Mouse (Mus musculus) gastrocnemius, postnatal 14 days (tissue): ENCODE results near the gene Acyp1. TPM values are rescaled to one million over a fixed set of nuclear protein-coding genes. Genes with fewer than 3 reads are reported as not detected.
A peak's percentile ranks its signal among the peaks of the same experiment; 100 is the strongest.
"Not testable (repeated sequence)": the region's sequence is repeated elsewhere in the genome, so short reads cannot be mapped to it uniquely, and the experiment has no call there.

Experiments
- DNase-seq: peaks from one replicate; pipeline ENCODE4 v3.0.0; 2021; ENCODE audit warnings: mixed read lengths
- intact Hi-C: fragments of 180-260 bp; cut with DNase I; formaldehyde crosslinking; loops from one replicate; pipeline ENCODE4 v1.15.1; 2025; ENCODE audit warnings: low total_unique reads
- total RNA-seq, 2 experiments: library from RNA; stranded (reverse); gene quantifications; 2 replicates each; pipeline ENCODE4 v1.2.3; 2021

Gene Acyp1
- total RNA-seq, 2 experiments from 2014 or later = 26.2 to 27.3 TPM

DNA sequence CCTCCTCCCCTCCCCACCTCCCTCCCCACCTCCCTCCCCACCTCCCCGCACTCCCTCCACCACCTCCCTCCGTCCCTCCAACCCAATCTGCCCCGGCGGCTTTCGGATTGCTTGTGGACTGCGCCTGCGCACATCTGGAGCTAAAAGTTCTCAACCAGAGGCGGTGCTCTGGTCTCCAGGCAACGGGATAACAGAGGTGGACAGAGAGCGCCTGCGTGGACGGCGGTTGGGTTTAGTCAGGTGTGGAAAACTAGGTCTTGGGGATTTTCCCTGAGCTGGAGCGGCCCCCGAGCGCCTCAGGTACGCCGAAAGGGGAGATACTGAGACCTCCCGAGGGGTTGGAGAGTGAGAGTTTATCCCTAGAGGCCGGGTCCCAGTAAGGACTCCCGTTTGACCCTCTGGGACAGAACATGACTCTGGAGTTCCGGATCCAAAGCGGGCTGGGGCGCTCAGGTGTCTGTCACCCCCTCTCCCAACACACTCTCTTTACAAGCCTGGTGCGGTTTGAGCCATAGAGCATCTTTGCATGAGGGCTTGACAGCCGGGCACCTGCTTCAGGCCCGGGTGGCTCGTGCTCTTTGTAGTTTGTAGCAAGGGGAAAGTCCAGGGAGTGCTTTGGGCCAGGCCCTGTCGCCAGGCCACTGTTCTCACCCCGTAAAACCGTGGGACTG is 383 bp upstream of the Acyp1 start, which contains the start of gene Zc2hc1c:
Zc2hc1c (plus strand) TSS at position 106 of the 671 bp plus-strand sequence.
- DNase-seq = peak; percentile 91
- intact Hi-C loops = loop anchor here (5.0 kb wide), 1 partner anchor 116 kb away; no protein-coding TSS in a partner anchor

- no peak for DNase-seq
- intact Hi-C loops = loop anchor here (5.0 kb wide), 1 partner anchor 115 kb away; no protein-coding TSS in a partner anchor
Measured at GRCm38 (mm10) chr12:85286941-85287340, 1.3 kb downstream of the Acyp1 start.

DNA sequence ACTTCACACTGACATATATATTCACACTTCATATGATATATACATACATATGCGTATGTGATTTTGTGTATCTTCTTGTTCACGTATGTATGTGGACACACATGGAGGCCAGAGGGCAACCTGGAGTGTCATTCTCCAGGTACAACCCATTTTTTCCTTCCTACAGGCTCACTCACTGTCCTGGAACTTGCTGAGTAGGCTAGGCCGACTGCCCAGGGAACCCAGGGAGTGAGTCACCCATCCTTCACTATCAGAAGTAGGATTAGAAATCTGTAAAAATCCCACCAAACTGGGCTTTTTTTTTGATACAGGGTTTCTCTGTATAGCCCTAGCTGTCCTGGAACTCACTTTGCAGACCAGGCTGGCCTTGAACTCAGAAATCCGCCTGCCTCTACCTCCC is 3.2 kb downstream of the Acyp1 start:
- intact Hi-C loops = loop anchor here (5.0 kb wide), 1 partner anchor 113 kb away; no protein-coding TSS in a partner anchor
- no peak for DNase-seq

DNA sequence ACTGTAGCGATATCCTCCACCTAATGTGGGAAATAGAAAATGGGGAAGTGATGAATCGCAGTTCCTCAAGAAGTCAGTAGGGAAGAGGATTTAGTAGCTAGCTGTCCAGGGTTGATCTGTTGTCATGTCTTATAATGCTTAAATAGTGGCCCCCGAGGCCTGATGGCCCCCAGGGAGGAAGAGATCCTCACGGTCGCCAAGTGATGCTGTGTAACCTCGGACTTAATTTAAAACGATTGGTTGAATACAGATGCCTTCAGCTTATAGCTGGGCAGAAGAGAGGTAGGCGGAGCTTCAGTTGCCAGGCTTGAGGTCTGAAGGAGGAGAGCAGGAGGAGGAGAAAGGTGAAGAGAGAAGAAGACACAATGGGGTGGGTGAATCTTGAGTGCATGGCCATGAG is 3.9 kb downstream of the Acyp1 start:
- intact Hi-C loops = no loop called here

DNA sequence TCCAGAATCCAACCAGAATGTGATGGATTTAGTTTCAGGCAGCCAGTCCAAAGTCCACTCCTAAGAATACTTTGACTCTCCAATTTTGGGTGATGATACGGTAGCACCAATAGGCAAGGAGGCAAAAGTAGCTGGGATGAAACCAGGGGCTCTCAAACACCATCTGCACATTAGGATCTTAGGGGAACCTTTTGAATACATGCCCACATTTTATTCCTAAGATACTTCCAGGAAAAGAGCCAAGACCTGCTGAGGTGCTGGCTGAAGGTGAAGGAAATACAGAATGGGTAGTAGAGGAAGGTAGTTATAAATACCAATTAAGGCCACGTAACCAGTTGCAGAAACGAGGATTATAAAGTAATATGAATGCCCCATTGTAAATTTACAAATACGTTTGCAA is 6.5 kb downstream of the Acyp1 start:
- intact Hi-C loops, DNase-seq: not testable (repeated sequence)

More for the DNA sequence above, 3.9 kb downstream of the Acyp1 start:
- no peak for DNase-seq

DNA sequence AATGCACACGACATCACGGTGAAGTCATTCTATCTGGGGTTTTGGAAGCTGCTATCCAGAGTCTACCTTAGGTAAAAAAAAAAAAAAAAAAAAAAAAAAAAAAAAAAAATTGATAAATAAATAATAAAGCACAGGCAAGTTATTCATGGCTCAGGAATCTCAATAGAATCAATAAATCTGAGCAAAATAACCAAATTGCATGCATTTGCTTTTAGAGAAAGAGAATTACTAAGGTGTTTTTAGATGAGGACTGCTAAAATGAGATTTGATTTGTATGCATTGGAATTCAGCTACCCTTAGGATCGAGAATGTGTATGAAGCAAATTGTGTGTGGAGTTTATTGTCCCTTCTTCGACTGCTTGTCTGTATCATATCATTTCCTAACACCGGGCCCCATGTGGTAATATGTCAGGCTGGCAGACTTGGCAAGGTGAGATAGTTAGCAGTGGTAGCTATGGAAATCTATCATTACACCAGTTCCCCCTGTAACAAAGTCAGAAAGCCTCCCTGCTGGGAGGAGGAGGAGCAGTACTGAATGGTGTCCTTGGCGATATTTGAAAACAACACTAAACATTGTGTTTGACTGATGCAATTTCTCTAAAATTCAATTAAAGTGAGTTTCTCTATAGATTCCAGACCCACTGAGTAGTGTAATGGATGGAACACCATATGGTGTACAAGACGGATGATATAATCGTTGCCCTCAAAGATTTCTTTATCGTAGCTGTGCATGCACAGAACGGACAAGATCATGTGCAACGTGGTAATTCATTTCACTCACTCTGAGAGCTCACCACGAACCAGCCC is 7.2 kb downstream of the Acyp1 start:
- intact Hi-C loops = no loop called here

DNA sequence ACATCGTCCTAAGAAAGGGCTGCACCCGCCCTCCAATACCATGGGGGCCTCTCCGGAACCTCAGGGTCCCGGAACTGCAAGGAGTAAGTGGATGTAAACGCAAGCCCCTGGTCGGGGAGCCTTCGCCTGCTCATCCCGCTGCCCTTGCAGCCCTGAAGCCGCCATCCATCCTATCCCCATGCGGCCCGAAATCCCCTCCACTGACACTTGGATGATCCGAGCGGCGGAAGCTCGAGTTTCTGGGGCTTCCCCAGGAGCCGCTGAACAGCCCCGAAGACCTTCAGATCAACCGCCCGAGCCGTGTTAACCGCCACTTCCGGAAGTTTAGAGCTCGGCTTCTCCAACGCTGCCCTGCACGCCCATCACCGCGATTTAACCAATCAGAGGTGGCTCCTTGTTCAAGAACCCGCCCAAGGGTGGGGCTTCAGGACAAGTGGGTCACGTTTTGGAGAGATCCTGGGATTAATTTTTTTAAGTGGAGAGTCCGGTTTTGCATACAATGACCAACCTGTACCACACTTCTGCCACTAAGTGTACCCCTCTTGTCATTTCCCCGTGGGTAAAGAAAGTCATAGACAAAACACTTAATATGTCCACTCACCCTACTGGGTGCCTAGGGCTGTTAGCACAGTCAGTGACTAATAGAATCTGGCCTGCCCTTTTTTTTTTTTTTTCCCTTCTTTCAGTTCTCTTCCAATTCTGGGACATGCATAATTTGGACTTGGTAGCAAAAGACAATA is 8.0 kb downstream of the Acyp1 start:
- intact Hi-C loops = no loop called here
- DNase-seq = peak; percentile 93

More for the DNA sequence above, 7.2 kb downstream of the Acyp1 start:
- no peak for DNase-seq

- intact Hi-C loops = loop anchor here (5.0 kb wide), 1 partner anchor 47 kb away; no protein-coding TSS in a partner anchor
Measured at GRCm38 (mm10) chr12:85279396-85280080, 8.7 kb downstream of the Acyp1 start.

DNA sequence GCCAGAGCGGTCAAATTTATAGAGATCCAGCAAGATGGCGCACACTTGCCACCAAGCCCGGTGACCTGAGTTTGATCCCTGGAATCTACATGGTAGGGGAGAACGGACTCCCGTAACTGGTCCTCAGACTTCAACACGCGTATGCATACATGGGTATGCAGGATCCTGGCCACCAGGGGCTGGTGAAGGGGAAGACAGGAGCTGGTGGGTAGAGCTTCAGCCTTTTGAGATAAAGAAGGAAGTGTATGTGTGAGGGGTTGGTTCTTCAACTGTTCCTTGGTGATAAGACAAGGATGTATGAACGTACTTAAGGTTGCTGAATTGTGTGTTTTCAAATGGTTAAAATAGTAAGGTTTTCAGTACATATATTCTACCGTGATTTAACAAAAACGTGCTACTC is 9.3 kb downstream of the Acyp1 start:
- intact Hi-C loops = loop anchor here (5.0 kb wide), 1 partner anchor 47 kb away; no protein-coding TSS in a partner anchor
- no peak for DNase-seq

More at GRCm38 (mm10) chr12:85279396-85280080, 8.7 kb downstream of the Acyp1 start:
- no peak for DNase-seq

GRCm38 (mm10) chr12:85276273-85276672 is 12.0 kb downstream of the Acyp1 start:
- DNase-seq = no peak
- intact Hi-C loops = loop anchor here (5.0 kb wide), 1 partner anchor 44 kb away; no protein-coding TSS in a partner anchor

- no peak for DNase-seq
- intact Hi-C loops = no loop called here
Measured at GRCm38 (mm10) chr12:85273508-85273907, 14.7 kb downstream of the Acyp1 start.

GRCm38 (mm10) chr12:85271843-85272206 is 16.4 kb downstream of the Acyp1 start:
- intact Hi-C loops = no loop called here
- no peak for DNase-seq

DNA sequence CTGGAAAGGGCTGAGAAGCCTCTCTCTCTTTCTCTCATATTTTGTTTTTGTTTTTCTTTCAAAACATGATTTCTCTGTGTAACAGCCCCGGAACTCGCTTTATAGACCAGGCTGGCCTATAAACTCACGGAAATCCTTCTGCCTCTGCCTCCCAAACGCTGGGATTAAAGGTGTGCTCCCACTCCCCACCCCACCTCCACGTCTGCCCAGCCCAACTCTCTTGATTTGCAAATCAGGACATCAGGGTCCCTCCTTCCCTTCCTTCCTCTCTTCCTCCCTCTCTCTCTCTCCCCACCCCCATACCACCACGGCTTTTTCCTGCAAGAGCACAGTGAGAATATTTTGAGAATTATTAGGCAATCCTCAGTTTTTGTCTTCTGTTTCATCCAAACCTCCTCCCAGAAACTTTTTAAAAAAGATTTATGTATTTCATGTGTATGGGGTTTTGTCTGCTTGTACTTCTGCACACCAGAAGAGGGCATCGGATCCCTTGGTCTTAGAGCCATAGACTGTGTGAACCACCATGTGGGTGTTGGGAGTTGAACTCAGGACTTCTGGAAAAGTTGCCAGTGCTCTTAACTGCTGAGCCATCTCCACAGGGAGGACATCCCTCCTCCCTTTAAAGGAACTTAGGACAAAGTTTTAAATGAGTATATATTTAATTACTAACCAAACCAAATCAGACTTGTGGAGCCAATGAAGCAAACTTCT is 17.0 kb downstream of the Acyp1 start:
- no peak for DNase-seq
- intact Hi-C loops = no loop called here

- peak; percentile 74 for DNase-seq
- intact Hi-C loops = no loop called here
Measured at GRCm38 (mm10) chr12:85270319-85270718, 17.9 kb downstream of the Acyp1 start, which contains the start of gene Mlh3. TSS of gene Mlh3 (minus strand) at chr12:85270599.

- intact Hi-C loops = no loop called here
- DNase-seq = no peak
Measured at GRCm38 (mm10) chr12:85269821-85270220, 18.4 kb downstream of the Acyp1 start.

- intact Hi-C loops = no loop called here
- no peak for DNase-seq
Measured at GRCm38 (mm10) chr12:85266248-85266647, 22.0 kb downstream of the Acyp1 start.

DNA sequence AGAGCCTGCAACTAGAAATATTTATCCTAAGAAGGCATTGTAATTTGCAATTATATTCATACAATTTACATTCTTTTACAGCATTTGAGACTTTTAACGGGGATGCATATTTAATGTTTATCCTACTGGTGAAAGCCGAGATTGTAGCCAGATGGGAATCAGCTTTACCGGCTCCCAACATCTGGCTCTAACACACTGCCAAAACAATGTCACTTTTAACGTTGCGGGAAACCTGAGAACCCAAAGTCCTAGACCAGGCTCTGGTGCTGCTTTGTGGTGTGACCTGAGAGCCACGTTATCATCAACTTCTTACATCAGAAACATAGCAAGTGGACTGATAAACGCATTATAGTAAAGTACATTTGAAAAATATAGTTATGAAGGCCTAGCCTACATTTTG is 23.3 kb downstream of the Acyp1 start:
- intact Hi-C loops = no loop called here
- no peak for DNase-seq

DNA sequence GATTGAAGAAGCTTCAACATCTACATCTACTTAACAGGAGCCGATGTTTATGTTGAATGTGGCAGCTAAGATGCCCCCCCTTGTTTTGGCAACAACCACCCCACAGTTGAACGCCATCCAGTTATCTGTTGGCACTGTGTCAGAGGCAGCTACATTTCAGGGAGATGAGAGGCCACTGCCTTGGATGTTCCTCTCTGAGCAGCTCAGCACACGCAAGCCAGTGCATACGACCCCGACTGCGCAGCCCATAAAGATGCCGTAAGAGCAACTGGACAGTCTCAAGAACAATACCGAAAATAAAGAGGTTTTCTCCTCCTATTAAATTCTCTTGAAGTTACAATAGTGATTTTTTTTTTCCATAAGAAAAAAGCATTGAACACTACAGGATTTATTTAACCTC is 23.7 kb downstream of the Acyp1 start:
- no peak for DNase-seq
- intact Hi-C loops = no loop called here

GRCm38 (mm10) chr12:85263190-85263589 is 25.0 kb downstream of the Acyp1 start:
- intact Hi-C loops = no loop called here
- DNase-seq = no peak
